Mouse (Mus musculus) MEL (cell line): ENCODE data around the gene Frmd4a.

Source experiments
- MAX ChIP-seq: IDR thresholded peaks from 2 replicates; pipeline ENCODE4 v1.6.1; 2011; ENCODE audit warnings: low read length, improper control_type of control experiment
- SMC3 ChIP-seq: IDR thresholded peaks from 2 replicates; pipeline ENCODE4 v1.6.1; 2011; ENCODE audit warnings: low read depth, low read length, improper control_type of control experiment

GRCm38 (mm10) chr2:4101370-4101769 is 83.9 kb downstream of the Frmd4a start:
- TF ChIP-seq MAX (no peak), SMC3 (no peak)
